Mouse (Mus musculus) intestine, embryonic 16.5 days (tissue): ENCODE results near the gene Ppp1r1a. TPM values are rescaled to one million over a fixed set of nuclear protein-coding genes. Genes with fewer than 3 reads are reported as not detected.

Experiments
- ATAC-seq: fragments of 200-750 bp; cut with Nextera tagmentation; 2 replicates; pipeline ENCODE4 v1.8.0; 2017; ENCODE audit warnings: moderate TSS enrichment, moderate library complexity
- H3K27ac ChIP-seq: fragments of 300-500 bp; sonication (generic); 2 replicates; pipeline ENCODE4 v1.5.1; 2014; ENCODE audit warnings: mild to moderate bottlenecking, low read length
- H3K27me3 ChIP-seq: fragments of 300-500 bp; sonication (generic); replicated peaks from 2 replicates; pipeline ENCODE4 v1.6.1; 2014; ENCODE audit warnings: low read length, control low read depth, mixed read lengths; ENCODE audit not compliant: control insufficient read depth, insufficient read depth
- H3K36me3 ChIP-seq: fragments of 300-500 bp; sonication (generic); 2 replicates; pipeline ENCODE4 v1.6.1; 2014; ENCODE audit warnings: low read length, control low read depth; ENCODE audit not compliant: control insufficient read depth, insufficient read depth
- H3K4me1 ChIP-seq: fragments of 300-500 bp; sonication (generic); 2 replicates; pipeline ENCODE4 v1.6.1; 2014; ENCODE audit warnings: low read length, control low read depth, mixed read lengths; ENCODE audit not compliant: control insufficient read depth, insufficient read depth
- H3K4me2 ChIP-seq: fragments of 300-500 bp; sonication (generic); 2 replicates; pipeline ENCODE4 v1.6.1; 2014; ENCODE audit warnings: low read depth, low read length, control low read depth
- H3K4me3 ChIP-seq: fragments of 300-500 bp; sonication (generic); 2 replicates; pipeline ENCODE4 v1.5.1; 2014; ENCODE audit warnings: mild to moderate bottlenecking, low read length
- H3K9ac ChIP-seq: fragments of 300-500 bp; sonication (generic); 2 replicates; pipeline ENCODE4 v1.6.1; 2014; ENCODE audit warnings: low read depth, low read length
- H3K9me3 ChIP-seq: fragments of 300-500 bp; sonication (generic); 2 replicates; pipeline ENCODE4 v1.6.1; 2016; ENCODE audit warnings: low read length, control low read depth; ENCODE audit not compliant: control insufficient read depth
- WGBS: fragments of 180-500 bp; shearing (Covaris S2); extraction: QIAGEN DNeasy Blood & Tissue Kit; methylation state at CpG from one replicate; pipeline ENCODE4 v1.1.7; 2014; 5-methylcytosine and 5-hydroxymethylcytosine counted together
- polyA plus RNA-seq: library from polyadenylated mRNA; unstranded; fragments of >200 nt; fragmentation: Nextera tagmentation; extraction: Ambion mirVana; gene quantifications from 2 replicates; pipeline ENCODE4 v1.2.1, GENCODE M21; 2015

Gene Ppp1r1a
- polyA plus RNA-seq: 7.5 and 8.4 TPM in 2 replicates

GRCm38 (mm10) chr15:103537822-103538213 lies at the start of gene Ppp1r1a:
Ppp1r1a (minus strand) TSS chr15:103538003.
- H3K27me3 ChIP-seq: peaks cover 19% of the 10 kb centered on the region
- no peaks in the 10 kb centered on the region for H3K36me3 ChIP-seq
- peaks cover 4% of the 10 kb centered on the region; the same call in 1 of the 2 replicates for H3K4me1 ChIP-seq
- ATAC-seq: peak; percentile 82
- under 1% methylated on average over 36 of the region's 36 CpGs for WGBS
- H3K9ac ChIP-seq: peak within 1 kb of the TSS; percentile 65
- peak within 1 kb of the TSS; percentile 56 for H3K4me3 ChIP-seq
- H3K27ac ChIP-seq: no peak within 1 kb of the TSS
- H3K9me3 ChIP-seq: no peaks in the 10 kb centered on the region
- peak within 1 kb of the TSS; percentile 84 for H3K4me2 ChIP-seq

- Histone ChIP-seq H3K27ac (no peak overlapping the region), H3K4me2 (no peak overlapping the region), H3K4me3 (no peak overlapping the region), H3K4me1 (no peaks in the 10 kb centered on the region), H3K27me3 (no peaks in the 10 kb centered on the region), H3K9ac (no peak overlapping the region), H3K36me3 (no peaks in the 10 kb centered on the region), H3K9me3 (no peaks in the 10 kb centered on the region)
- ATAC-seq: no peak
- WGBS: 76% methylated on average over 2 of the region's 2 CpGs
Measured at GRCm38 (mm10) chr15:103585876-103586275, 48.1 kb upstream of the Ppp1r1a start.

- Histone ChIP-seq H3K4me1 (no peaks in the 10 kb centered on the region), H3K36me3 (no peaks in the 10 kb centered on the region), H3K9me3 (no peaks in the 10 kb centered on the region), H3K9ac (no peak within 1 kb of the TSS), H3K27me3 (no peaks in the 10 kb centered on the region), H3K27ac (no peak within 1 kb of the TSS), H3K4me2 (no peak within 1 kb of the TSS), H3K4me3 (no peak within 1 kb of the TSS)
- ATAC-seq: no peak
Measured at GRCm38 (mm10) chr15:103564981-103565380, 27.2 kb upstream of the Ppp1r1a start, which contains the start of gene Glycam1. Glycam1 (minus strand) TSS chr15:103565081.

- Histone ChIP-seq H3K4me2 (no peak overlapping the region), H3K9me3 (no peaks in the 10 kb centered on the region), H3K27me3 (no peaks in the 10 kb centered on the region), H3K36me3 (no peaks in the 10 kb centered on the region), H3K27ac (no peak overlapping the region), H3K4me1 (no peaks in the 10 kb centered on the region), H3K9ac (no peak overlapping the region), H3K4me3 (no peak overlapping the region)
- ATAC-seq: 0 out of 2 replicates have a peak, but pooled peaks have one; percentile 63
- WGBS: 42% methylated on average over 3 of the region's 3 CpGs
Measured at GRCm38 (mm10) chr15:103552096-103552690, 14.4 kb upstream of the Ppp1r1a start.

GRCm38 (mm10) chr15:103551053-103551452 lies 13.2 kb upstream of the Ppp1r1a start:
- ATAC-seq: no peak
- Histone ChIP-seq H3K4me1 (no peaks in the 10 kb centered on the region), H3K4me2 (no peak overlapping the region), H3K27ac (no peak overlapping the region), H3K9me3 (no peaks in the 10 kb centered on the region), H3K27me3 (no peaks in the 10 kb centered on the region), H3K9ac (no peak overlapping the region), H3K36me3 (no peaks in the 10 kb centered on the region), H3K4me3 (no peak overlapping the region)
- 26% methylated on average over 1 of the region's 1 CpGs for WGBS

GRCm38 (mm10) chr15:103549475-103549874 lies 11.7 kb upstream of the Ppp1r1a start:
- ATAC-seq: no peak
- H3K4me3 ChIP-seq: no peak overlapping the region
- H3K9me3 ChIP-seq: no peaks in the 10 kb centered on the region
- H3K9ac ChIP-seq: no peak overlapping the region
- 91% methylated on average over 1 of the region's 1 CpGs for WGBS
- H3K27me3 ChIP-seq: no peaks in the 10 kb centered on the region
- no peaks in the 10 kb centered on the region for H3K36me3 ChIP-seq
- H3K4me1 ChIP-seq: no peaks in the 10 kb centered on the region
- H3K27ac ChIP-seq: no peak overlapping the region
- H3K4me2 ChIP-seq: no peak overlapping the region

GRCm38 (mm10) chr15:103547983-103548382 lies 10.2 kb upstream of the Ppp1r1a start:
- H3K27ac ChIP-seq: no peak overlapping the region
- H3K27me3 ChIP-seq: no peaks in the 10 kb centered on the region

GRCm38 (mm10) chr15:103542526-103542925 lies 4.7 kb upstream of the Ppp1r1a start:
- H3K9me3 ChIP-seq: no peaks in the 10 kb centered on the region
- peaks cover 1% of the 10 kb centered on the region; the same call in 1 of the 2 replicates for H3K4me1 ChIP-seq
- H3K4me3 ChIP-seq: no peak overlapping the region
- H3K27me3 ChIP-seq: peaks cover 9% of the 10 kb centered on the region
- no peak overlapping the region for H3K9ac ChIP-seq
- H3K4me2 ChIP-seq: no peak overlapping the region
- no peak overlapping the region for H3K27ac ChIP-seq
- no peaks in the 10 kb centered on the region for H3K36me3 ChIP-seq
- ATAC-seq: no peak

More at GRCm38 (mm10) chr15:103547983-103548382, 10.2 kb upstream of the Ppp1r1a start:
- WGBS: 79% methylated on average over 3 of the region's 3 CpGs
- H3K4me3 ChIP-seq: no peak overlapping the region
- H3K36me3 ChIP-seq: no peaks in the 10 kb centered on the region
- no peak overlapping the region for H3K9ac ChIP-seq
- H3K9me3 ChIP-seq: no peaks in the 10 kb centered on the region
- no peak overlapping the region for H3K4me2 ChIP-seq
- no peak for ATAC-seq
- H3K4me1 ChIP-seq: no peaks in the 10 kb centered on the region

- ATAC-seq: no peak
- WGBS: 78% methylated on average over 1 of the region's 1 CpGs
- H3K4me1 ChIP-seq: peaks cover 4% of the 10 kb centered on the region; the same call in 1 of the 2 replicates
- H3K27me3 ChIP-seq: peaks cover 19% of the 10 kb centered on the region
- no peak overlapping the region for H3K27ac ChIP-seq
- H3K9ac ChIP-seq: no peak overlapping the region
- H3K4me3 ChIP-seq: no peak overlapping the region
- no peaks in the 10 kb centered on the region for H3K36me3 ChIP-seq
- no peak overlapping the region for H3K4me2 ChIP-seq
- no peaks in the 10 kb centered on the region for H3K9me3 ChIP-seq
Measured at GRCm38 (mm10) chr15:103540646-103541045, 2.8 kb upstream of the Ppp1r1a start.

- no peak overlapping the region for H3K4me2 ChIP-seq
- no peak overlapping the region for H3K27ac ChIP-seq
- ATAC-seq: no peak
- peaks cover 4% of the 10 kb centered on the region; the same call in 1 of the 2 replicates for H3K4me1 ChIP-seq
- H3K9me3 ChIP-seq: no peaks in the 10 kb centered on the region
- no peak overlapping the region for H3K9ac ChIP-seq
- no peak overlapping the region for H3K4me3 ChIP-seq
- H3K36me3 ChIP-seq: no peaks in the 10 kb centered on the region
- WGBS: 43% methylated on average over 2 of the region's 2 CpGs
- peaks cover 19% of the 10 kb centered on the region for H3K27me3 ChIP-seq
Measured at GRCm38 (mm10) chr15:103539259-103539658, 1.5 kb upstream of the Ppp1r1a start.
